Mouse (Mus musculus) induced T-regulatory cell, adult 2 months (primary cell): ENCODE measurements around the gene Myadm.
A peak's percentile ranks its signal among the peaks of the same experiment; 100 is the strongest.
"Not testable (repeated sequence)": the region's sequence is repeated elsewhere in the genome, so short reads cannot be mapped to it uniquely, and the experiment has no call there.

Experiments
- DNase-seq: peaks from one replicate; pipeline ENCODE4 v3.0.0-alpha.2; 2012; ENCODE audit warnings: low read depth

Gene Myadm

DNA sequence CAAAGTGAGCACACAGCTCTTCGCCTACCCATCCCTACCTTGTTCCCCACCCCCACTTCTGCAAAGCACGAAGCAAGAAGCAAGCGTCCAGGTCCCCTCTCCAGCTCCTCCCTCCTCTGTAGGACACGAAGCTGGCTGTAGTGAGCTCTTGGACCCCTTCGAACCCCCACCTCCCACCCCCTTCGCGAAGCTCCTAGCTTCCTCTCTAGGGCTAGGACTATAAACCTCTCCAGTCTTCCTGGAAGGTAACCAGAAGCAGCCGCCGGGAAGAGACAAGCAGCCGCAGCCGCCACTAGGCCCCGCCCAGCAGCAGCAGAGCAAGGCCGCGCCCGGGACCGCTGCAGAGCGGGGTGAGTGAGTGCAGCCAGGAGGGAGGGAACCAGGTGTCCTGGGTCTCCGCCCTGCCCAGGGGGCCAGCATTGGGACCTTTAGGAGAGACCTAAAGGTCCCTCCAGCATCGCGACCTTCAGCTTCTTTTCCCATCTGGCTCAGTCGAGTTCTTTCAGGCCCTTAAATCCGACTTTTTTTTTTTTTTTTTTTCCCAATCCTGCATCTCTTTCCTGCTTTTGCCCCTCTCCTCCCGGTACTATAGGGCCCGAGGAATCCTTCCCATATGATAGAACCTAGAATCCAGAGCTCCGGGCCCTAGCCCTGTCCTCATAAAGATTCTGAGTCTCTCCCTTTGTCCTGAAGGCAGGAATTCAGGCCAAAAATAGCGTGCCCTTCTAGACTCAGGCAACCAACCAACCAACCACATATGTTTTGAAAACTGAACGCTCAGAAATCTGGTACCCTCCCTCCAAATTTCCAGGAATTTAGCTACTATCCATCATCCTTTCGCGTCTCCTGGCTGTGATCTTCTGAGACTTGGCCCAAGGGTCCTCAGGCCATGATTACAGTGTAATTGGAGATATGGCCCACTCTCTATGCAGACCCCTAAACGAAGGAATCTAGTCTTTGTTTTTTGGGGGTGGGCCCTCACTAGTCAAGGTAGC, at the start of gene Myadm, which contains the start of gene Prkcg:
TSS of gene Myadm (plus strand) at position 105 of the 995 bp plus-strand sequence.
TSS of gene Prkcg (plus strand) at position 204 of the 995 bp plus-strand sequence.
- peak; percentile 78 for DNase-seq

DNA sequence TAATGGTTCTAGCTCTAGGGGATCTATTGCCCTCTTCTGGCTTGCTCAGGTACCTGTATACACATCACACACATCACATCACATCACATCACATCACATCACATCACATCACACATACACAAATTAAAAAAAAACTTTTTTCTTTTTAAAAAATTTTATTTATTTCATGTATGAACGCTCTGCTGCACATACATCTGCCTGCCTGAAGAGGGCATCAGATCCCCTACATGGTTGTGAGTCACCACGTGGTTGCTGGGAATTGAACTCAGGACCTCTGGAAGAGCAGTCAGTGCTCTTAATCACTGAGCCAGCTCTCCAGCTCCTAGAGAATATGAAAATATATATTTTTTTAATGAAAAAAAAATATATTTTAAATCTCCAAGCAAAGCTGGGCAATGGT, 49.7 kb upstream of the Myadm start:
- DNase-seq = no peak

DNA sequence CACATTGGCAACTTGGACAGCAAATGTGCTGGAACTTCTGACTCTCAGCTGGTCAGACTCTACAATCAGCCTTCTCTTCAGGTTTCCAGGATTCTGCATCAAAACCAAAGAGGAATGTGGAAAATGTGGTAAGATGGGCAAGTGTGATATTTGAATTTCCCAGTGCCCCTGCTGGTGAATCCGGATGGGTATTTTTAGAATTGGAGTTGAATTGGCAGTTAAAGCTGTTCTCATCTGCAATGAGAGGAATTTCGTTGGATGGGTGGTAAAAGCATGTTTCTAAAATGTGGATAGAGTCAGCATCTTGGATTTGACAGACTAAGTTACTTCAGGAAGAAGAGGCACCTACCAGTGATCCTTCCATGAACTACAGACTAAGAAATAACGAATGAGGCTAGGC, 28.2 kb upstream of the Myadm start:
- no peak for DNase-seq

DNA sequence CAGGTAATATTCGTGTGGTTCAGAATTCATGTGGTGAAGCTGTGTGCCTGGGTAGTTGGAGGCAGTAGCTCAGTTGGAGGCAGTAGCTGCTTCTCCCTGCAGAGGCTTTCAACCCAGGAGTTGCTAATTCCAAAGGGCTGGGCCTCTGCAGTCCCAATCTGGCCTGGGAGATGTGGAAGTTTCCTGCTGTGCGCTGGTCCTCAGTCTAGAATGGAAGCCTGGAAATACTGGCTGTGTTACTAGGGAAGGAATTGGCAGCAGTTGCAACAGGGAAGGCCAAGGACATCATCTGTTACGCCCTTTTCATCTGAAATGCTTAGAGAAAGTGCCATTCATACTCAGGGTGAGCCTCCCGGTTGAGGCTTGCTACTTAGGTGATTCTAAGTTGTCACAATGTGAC, 27.4 kb upstream of the Myadm start:
- no peak for DNase-seq

DNA sequence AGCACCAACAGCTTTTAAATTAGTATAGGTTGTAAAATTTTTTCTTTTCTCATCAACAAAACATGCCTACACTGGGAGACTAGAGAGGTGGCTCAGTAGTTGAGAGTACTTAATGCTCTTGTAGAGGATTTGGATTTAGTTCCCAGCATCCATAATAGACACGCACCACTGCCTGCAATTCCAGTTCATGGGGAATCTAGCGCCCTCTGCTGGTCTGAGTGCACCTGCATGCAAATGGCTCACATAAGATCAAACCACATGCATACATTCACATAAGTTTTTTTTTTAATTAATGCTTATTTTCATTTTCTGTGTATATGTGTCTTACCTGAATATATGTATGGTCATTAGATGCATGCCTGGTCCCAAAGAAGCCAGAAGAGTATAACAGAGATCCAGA, 26.1 kb upstream of the Myadm start:
- DNase-seq = peak; percentile 69

DNA sequence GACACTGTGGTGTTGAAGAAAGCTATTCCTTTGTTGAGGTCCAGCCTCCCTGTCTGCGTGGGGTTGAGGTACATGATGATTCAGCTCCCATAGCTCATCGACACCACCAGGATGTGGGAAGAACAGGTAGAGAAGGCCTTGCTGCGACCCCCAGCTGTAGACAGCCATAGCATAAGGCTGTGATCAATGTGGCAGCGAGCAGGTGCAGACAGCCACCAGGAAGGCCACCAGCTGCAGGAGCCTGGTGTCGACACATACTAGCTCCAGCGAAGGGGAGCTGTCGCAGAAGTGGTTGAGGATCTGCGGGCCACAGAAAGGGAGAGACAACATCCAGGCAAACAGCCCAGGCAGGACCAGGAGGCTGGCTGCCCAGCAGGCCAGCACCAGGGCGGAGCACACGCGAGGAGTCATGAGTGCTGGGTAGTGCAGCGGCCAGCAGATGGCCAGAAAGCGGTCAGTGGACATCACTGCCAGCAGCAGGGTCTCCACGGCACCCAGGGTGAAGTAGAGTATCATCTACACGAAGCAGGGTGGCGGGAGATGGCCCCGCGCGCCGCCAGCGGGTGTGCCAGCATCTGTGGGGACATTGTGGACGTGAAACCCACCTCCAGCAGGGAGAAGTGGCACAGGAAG, 24.4 kb upstream of the Myadm start:
- no peak for DNase-seq

DNA sequence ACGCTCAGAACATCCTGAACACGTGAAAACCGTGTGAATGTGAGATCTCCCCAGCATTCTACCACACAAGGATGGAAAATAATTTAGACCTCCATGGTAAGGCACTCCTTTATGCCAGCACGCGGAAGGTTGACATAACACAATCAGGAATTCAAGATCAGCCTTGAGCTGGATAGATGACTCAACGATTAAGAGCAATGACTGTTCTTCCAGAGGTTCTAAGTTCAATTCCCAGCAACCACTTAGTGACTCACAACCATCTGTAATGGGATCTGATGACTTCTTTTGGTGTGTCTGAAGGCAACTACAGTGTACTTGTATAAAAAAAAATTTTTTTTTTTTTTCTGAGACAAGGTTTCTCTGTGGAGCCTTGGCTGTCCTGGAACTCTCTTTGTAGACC, 23.6 kb upstream of the Myadm start:
- no peak for DNase-seq

DNA sequence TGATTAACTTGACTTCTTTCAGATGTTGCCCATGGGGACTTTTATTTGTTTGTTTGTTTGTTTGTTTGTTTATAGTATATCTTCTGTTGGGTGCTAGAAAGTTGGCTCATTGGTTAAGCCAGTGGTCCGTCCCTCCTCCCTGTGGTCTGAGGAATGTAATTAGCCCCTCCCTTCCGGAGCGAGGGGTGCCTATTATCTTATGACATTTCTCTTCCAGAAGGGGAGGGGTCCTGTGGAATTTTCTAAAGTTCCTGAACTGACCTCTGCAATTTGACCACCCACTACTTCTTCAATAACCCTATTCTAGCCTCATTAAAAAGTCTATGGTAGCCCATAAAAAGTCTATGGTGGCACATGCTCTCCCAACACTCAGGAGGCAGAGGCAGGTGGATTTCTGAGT, 21.6 kb upstream of the Myadm start:
- no peak for DNase-seq

DNA sequence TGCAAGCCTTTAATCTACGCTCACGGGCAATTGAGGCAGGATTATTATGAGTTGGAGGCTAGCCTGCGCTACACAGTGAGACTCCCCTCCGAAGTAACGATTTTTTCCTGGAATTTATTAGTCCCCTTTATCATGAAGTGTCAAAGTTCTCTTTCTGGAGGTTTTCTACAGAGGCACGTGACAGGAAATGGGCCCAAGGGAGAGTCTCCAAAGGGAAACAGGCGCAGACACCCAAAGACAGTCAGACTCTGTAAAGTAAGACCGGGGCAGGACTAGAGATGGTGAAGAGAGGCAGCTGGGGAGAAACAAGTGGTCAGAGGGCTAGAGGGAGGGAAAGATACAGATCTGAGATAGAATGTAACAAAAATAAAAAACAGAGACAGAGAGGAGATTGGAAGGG, 21.0 kb upstream of the Myadm start:
- no peak for DNase-seq

DNA sequence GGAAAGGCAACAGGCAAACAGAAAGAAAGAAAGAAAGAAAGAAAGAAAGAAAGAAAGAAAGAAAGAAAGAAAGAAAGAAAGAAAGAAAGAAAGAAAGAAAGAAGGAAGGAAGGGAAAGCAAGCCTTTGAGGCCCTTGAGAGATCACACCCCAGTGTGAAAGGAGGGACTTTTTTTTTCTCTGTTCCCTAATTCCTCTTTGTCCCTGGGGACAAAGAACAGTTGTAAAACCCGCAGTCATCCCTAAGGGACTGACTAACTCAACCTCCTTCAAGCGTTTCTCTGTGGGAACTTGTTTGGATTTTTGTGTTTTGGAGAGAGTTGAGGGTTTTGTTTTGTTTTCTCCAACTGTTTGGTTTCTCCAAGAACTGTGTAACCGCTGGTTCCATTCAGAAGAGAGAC, 20.6 kb upstream of the Myadm start:
- DNase-seq = no peak

DNA sequence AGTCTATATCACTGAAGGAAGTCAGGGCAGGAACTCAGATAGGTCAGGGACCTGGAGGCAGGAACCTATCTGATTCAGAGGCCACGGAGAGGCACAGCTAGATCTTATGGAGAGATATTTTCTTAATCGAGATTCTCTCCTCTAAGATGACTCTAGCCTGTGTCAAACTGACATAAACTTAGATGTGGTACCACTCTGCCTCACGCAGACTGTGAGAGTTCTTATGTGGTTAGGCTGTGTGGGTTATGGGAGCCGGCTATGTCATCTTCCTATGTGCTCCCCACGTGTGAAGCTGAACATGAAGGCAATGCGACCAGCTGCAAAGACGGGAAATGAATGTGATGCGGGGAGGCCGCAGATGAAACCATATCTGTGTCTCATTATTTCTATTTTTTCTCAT, 16.7 kb upstream of the Myadm start:
- DNase-seq = peak; percentile 32

DNA sequence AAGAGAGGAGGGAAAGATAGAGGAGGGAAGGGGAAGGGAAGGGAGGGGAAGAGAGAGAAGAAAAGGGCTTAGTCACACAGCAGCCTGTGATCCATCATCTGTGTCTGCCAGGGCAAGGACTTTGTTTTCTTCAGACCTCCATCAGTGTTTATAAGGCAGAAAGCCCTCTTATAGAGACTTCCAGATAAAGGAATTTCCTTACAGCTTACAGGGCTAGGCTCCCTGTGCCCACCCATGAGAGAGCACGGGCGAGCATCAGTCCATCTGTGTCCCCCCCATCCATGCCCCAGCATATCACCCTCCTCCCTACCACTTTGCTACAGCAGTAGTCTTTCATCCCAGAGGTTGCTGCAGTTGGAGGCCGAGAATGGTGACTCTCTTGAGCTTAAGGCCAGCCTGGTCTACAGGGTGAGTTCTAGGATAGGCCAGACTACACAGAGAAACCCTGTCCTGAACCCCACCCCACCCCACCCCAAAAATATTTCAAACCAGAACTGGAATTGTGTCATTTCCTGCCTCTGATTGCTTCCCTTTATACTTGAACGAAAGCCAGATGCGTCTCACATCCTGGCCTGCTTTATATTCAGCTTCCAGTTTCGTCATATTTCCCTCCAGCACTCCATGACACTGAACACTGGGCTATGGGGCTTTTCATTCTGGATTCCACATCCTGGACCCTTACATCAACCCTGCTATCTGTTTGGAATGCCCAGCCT, 13.3 kb upstream of the Myadm start:
- no peak for DNase-seq

DNA sequence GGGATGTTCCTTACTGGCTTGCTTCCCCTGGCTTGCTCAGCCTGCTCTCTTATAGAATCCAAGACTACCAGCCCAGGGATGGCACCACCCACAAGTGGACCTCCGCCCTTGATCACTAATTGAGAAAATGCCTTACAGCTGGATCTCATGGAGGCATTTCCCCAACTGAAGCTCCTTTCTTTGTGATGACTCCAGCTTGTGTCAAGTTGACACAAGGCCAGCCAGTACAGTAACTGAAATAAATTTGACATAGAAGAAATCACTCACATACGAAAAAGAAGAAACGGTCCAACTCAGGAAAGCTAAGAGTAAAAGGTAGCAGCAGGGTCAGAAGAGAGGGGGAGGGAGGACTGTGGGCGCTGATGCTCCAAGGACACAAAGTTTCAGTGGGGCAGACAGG, 12.1 kb upstream of the Myadm start:
- not testable (repeated sequence) for DNase-seq

DNA sequence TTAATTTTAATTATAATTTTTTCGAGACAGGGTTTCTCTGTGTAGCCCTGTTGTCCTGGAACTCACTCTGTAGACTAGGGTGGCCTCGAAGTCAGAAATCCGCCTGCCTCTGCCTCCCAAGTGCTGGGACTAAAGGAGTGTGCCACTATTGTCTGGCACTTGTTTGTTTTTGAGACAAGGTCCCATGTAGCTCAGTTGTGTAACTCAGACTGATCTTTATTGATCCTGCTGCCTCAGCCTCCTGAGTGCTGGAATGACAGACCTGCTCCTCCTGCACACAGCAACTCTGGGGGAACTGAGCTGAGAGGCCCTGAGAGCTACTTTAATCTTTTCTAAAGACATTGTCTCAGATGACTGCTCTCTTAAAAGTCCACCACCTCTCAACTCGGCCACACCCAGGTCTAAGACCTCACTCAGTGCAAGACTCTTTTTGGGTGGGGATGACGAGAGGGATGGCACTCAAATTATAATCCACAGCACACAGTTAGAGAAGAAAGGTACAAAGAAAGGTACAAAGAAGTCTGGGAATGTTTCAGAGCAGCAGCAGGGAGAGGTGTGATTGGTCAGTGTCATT, 8.7 kb upstream of the Myadm start:
- no peak for DNase-seq

DNA sequence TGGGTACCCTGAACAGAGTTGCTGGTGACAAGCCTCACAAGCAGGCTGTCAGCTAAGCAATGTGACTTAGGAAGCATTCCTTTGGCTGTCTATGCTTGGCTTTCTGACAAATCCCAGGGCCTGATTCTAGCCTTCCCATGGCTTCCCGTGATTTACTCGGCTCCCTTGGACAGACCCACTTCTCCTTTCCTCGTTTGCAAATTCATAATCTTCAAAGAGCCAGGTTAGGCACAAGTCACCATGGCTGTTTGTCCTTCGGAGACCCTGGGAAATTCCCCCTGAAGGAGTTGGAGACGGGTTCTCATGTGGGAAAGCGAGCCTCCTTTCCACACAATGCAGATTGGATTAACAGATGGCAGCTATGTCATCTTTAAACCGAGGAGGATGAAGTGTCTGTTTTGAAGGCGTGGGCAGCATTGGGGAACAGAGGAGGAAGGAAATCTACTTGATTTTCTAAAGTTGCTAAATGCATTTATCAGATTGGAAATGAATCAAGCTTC, 8.2 kb upstream of the Myadm start:
- no peak for DNase-seq

DNA sequence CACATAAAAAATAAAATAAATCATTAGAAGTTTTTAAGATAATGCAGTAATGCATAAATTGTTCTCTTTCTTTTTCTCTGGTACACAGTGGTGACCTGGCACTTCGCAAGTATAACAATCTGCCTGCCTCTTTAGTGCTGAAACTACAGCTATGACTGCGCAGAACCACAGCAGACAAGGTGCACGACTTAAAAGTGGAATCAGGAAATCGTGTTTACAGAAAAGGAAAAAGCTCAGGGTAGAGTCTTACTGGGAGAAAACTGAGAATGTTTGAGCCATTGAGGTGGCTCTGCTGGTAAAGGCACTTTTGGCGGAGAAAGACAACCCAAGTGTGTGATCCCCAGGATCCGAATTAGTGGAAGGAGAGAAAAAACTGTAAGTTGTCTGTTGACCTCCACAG, 7.1 kb upstream of the Myadm start:
- DNase-seq = peak; percentile 51

DNA sequence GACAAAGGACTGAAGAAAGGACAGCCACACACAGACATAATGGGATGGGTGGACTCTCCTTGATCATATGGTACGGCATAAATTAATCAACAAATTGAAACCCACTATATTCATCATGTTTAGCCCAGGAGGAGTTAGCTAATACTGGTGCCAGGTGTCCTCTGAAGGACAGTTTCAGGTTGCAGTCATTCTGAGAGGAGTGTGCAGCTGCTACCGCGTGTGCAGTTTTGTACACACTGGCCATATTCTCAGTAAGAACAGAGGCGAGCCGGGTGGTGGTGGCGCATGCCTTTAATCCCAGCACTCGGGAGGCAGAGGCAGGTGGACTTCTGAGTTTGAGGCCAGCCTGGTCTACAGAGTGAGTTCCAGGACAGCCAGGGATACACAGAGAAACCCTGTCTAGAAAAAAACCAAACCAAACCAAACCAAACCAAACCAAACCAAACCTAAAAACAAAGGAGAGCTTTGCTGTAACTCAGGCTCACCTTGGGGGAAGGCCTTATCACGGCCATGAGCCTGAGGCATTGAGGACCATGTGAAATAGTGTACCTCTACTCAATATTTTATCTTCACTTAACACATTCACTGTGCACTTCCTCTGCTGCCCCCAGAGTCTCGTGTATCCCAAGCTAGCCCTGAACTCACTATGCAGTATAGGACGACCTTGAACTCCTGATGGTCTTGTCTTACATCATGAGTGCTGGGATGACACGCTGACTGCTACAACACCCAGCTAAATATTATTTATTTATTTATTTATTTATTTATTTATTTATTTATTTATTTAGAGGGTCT, 5.6 kb upstream of the Myadm start:
- no peak for DNase-seq

DNA sequence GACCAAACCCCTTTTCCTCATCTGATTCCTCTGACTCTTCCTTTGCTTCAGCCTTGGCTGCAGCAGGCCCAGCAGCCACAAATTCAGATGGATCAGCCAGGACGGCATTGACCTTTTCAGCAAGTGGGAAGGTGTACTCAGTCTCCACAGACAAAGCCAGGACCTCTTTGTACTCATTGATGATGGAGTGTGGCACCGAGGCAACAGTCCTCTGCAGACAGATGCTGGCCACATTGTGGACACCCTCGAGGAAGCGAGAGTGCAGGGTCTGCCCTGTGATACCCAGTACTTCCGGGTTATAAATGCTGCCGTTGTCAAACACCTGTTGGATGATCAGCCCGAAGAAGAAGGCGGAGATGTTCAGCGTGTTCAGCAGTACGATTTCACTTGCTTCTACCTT, 4.3 kb upstream of the Myadm start:
- no peak for DNase-seq

DNA sequence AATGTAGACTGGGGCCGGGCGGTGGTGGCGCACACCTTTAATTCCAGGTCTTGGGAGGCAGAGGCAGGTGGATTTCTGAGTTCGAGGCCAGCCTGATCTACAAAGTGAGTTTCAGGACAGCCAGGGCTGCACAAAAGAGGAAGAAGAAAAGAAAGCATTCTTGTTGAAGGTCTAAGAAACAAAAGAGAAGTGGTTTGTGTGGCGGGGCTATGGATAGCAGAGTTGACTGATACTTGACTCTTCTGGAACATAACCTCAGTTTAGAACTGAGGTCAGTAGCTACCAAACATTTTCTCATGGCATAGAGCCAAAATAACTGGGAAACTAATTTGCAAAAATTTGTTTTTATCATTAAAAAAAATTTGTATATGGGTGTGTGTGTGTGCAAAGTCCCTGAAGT, 2.8 kb upstream of the Myadm start:
- no peak for DNase-seq

DNA sequence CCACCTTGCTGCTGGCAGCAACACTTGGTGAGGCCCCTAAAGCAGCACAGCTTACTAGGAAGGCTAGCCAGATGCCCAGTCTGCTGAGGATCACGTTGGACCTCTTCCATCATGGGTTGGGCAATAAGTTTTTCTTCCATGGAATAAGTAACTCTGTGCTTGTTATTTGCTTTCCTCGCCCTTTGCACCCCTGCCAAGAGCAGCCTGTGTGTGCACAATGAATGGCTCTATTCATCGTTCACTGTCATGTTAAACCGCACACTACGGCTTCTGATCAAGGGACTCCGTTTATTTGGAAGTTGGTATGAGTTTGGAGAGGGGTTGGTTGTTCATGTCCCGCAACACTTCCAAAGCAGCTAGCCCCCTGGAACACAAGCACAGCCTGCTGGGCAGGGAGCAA, 1.7 kb upstream of the Myadm start:
- no peak for DNase-seq
